Mouse (Mus musculus) A20 (cell line): ENCODE measurements around the gene Hpf1.

Experiments
- DNase-seq: peaks from one replicate; pipeline ENCODE4 v3.0.0-alpha.2; 2011; ENCODE audit warnings: low read depth, low spot score

Gene Hpf1

DNA sequence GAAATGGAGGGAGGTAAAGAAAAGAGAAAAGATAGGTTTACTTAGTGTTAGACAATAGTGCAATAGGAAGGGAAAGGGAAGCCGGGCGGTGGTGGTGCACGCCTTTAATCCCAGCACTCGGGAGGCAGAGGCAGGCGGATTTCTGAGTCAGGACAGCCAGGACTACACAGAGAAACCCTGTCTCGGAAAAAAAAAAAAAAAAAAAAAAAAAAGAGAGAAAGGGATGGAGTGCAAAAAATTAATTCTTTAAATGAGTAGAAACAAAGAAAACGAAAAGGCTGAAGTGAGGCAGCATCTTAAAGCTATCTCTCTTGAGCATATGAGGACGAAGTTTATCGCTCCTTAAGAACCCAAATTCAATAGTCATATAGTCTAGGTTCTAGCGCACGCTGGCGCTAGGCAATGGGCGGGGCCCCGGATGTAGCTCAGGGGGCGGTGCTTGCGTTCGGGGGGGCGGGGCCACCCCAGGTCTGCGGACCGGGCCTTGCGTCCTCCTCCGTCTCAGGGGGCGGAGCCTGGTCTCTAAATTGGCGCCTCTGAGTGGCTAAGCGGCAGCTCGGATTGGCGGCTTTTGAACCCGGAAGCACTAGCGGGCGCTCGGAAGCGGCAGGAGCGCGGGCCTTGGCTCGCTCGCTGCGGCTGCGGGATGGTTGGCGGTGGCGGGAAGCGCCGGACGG is at the start of gene Hpf1:
TSS of gene Hpf1 (plus strand) at position 576 of the 677 bp plus-strand sequence.
- peak; percentile 99 for DNase-seq

DNA sequence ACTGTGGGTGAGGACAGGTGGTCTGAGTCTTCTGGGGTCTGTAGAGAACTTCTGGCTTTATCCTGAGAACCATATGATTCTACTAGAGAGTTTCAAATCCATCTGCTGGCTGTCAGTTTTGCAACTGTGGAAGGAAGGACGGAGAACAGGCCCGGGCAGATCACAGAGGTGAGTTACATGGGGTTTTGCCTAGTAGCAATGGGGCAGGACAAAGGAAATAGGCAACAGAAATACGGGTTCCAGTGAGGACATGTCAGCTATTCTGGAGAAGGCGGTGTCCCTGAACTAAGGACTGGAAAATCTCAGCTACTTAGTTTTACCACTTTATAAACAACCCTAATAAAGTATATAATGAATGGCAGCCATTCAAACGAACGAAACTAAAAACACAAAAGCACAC is 47.8 kb upstream of the Hpf1 start:
- no peak for DNase-seq

DNA sequence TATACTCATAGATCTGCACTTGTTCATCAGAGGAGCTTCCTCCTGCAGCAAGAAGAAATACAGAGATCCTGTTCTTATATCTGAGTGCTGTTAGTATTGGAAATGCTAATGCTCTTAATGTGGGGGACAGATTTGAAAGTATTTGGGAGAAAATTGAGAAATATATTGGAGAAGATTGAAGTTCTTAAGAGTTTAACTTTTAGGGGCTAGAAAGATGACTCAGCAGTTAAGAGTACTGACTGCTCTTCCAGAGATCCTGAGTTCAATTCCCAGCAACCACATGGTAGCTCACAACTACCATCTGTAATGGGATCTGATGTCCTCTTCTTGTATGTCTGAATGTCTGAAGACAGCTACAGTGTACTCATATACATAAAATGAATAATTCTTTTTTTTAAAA is 32.7 kb upstream of the Hpf1 start:
- no peak for DNase-seq

DNA sequence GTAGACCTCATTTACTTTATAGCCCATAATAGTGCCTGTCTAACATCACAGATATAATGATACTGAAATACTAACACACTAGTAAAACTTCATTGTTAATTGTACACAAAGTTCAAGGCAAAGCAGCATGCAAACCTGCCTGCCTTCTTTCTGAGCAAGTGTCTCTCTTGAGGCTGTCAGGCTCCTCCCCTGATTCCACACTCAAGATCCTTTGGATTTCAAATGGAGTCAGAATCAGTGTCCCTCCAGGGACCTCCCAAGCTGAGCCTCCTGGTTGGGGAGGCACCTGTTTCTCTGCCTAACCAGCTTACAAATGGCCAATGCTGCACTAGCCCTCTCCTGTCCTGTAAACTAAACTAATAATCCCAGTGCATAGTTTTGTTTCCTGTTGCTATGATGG is 32.1 kb upstream of the Hpf1 start:
- no peak for DNase-seq

DNA sequence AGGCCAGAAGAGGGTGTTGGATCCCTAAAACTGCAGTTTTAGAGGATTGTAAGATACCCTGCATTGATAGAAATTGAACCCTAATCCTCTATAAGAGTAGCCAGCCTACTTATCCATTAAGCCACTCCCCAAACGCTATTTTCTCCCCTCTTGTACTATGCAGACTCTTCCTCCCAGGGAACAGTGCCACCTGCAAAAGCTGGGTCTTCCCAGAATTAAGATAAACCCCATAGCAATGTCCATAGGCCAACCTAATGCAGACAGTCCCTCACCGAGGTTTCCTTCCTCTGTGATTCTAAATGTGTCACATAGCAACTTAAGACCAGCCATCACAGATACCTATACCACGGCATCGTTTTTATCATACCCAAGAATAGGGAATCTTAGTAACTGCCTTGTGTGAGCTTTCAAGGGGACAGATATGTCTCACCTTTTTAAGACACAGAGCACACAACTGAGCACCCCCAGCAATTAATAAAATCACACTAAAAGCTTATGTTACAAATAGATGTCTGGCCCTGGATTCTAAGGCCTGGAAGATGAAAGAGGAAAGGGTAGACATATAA is 31.2 kb upstream of the Hpf1 start:
- no peak for DNase-seq

DNA sequence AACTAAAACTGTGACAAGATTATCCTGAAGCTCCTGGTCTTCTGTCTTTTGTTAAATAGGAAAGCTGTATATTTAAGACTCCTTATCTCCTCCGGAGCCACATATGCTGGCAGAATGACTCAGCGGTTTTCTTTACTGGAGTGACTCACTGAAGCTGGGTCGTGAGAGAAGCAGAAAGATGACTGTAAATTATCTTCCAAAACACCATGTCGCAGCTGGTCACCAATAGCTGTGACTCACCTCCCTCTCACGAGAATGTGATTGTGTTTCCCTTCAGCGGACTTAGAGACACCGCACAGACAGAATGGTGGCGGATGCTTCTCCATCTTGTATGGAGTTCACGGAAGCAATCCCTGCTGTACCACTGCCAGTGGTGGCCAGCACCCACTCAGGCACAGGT is 30.6 kb upstream of the Hpf1 start:
- DNase-seq = no peak

DNA sequence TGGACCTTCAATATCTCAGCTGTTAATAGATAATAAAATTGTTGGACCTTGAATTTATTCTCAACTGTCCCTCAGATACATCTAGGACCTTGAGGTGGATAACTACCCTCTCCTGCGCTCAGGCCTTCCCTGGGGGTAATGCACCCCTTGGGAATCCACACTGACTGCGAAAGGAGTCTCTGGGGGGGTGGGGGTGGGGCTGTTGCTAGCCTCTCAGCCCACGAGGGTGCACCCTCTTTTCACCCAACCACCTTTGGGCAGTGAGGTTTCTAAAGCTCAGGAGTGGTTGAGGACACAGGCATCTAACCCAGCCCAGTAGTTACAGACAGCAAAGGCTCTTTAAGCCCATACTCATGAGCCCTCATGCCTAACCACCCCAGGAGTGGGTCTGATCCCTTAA is 29.5 kb upstream of the Hpf1 start:
- DNase-seq = no peak

DNA sequence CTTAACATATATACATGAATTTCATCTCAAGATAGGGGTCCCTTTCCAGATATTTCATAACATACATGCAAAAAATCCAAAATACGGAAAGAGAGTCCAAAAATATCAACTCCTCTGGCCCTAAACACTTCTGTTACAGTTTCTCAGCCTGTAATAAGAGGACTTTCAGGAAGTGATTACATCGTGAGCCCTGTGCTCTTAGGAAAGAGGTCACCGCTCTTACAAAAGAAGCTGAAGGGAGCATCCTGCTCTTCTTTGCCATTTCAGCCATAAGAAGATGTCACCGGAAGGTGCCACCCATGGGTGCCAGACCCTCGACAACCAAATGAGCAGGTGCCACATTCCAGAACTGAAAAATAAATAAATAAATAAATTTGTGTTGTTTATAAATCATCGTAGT is 28.4 kb upstream of the Hpf1 start:
- no peak for DNase-seq

DNA sequence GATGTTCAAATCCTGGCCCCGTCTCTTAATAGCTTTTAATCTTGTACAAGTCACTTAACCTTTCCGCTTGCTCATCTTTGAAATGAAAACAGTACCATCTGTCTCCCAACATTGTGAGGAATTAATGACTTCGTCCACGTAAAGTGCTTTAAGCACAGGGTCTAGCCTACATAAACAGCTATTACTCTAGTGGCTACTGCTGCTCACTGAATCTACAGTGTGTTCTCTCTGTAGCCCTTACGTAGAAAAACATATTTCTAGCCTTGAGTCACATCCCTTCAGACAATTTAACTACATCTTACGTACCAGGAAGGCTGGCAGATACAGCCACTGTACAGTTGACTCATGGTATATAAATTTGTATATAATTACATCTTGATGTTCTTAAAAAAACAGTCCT is 25.3 kb upstream of the Hpf1 start:
- no peak for DNase-seq

DNA sequence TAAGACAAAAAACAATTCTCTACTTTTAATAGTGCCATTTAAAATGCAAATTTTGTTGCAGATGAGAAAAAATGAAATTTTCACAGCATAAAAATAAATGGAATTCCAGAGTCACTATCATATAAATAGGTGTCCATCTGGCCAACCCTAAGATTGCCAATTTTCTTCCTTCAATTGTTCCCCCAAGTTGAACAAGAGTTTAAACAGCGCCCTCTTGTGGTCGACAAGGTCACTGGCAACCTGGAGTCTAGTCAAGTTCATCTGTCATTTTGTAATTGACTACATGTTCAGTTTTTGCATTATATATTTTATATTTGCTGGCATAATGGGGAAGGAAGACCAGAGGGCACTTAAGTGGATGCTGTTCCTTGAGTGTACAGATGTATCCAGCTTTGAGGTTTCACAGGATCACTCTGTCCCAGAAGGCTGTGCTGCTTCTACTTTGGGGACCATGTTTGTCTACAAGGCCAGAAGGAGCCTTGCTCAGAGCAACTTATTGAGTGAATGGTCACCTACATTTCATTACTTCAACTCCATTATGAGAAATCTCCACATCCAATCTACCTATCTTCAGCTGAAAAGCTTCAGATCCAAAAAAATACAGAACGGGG is 24.6 kb upstream of the Hpf1 start:
- peak; percentile 75 for DNase-seq

DNA sequence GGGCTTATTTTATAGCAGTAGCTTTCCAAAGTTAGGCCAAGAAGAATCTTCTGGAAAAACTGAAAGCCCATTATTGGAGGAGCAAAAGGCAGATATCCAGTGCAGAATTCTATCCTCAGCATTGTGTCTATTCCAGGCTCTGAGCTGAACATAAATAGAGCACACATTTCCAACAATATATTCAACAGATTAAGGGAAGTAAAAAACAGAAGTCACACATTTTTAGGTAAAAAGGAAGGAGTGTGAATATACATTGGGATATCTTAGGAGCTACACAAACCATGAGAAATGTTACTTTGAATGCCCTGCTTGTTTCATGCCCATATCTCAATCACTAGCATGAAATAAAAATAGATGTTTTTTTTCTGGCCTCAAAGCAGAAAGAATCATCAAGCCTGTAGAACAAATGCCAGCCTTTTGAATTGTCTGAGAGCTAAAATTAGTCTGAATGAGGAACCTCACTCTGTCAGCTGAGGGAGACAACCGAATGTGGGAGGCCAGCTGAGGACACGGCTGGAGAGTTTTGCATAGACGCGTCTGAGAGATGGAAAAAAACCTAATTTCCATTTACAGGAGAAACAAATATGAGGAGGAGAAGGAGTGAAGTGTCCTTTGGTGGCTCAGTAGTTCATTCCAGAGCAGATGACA is 22.6 kb upstream of the Hpf1 start:
- DNase-seq = peak; percentile 64

DNA sequence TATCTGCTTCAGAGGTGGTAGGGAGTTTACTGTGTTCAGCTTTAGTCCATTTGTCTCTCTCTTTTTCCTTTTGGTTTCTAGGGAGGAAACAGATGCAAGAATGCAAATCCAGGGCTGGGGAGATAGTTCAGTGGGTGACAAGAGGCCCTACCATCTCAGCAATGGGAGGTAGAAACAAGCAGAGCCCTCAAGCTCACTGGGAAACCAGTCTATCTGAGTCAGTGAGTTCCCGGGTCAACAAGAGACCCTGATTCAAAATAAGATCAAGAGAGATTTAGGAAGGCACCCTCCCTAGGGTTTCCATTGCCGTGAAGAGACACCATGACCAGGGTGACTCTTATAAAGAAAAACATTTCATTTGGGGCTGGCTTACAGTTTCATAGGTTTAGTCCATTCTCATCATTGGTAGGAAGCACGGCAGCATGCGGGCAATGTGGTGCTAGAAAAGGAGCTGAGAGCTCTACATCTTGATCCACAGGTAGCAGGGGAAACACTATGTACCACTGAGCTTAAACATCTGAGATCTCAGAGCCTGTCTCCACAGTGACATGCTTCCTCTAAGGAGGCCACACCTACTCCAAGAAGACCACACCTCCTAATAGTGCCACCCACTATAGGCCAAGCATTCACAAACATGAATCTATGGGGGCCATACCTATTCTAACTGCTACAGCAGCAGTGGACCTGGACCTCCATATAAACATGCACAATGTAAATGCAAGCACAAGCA is 21.8 kb upstream of the Hpf1 start:
- DNase-seq = peak; percentile 63

DNA sequence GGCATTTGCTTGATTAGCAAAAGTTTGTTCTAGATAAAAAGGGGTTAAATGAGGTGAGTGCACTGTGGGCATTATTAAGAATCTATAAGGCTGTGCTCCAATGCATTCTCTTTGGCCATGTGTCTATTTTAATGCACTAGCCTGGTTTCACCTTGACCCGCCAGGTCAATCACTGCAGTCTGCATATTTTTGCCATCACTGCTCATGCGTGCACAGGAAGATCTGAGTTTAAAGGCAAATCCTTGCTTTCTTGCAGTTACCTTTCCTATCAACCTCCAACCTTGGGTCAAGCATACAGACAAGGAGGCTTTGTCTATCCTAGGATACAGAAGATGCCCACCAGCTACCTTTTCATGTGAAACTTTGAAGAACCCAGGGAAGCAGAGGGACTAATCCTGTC is 20.5 kb upstream of the Hpf1 start:
- DNase-seq = peak; percentile 78

DNA sequence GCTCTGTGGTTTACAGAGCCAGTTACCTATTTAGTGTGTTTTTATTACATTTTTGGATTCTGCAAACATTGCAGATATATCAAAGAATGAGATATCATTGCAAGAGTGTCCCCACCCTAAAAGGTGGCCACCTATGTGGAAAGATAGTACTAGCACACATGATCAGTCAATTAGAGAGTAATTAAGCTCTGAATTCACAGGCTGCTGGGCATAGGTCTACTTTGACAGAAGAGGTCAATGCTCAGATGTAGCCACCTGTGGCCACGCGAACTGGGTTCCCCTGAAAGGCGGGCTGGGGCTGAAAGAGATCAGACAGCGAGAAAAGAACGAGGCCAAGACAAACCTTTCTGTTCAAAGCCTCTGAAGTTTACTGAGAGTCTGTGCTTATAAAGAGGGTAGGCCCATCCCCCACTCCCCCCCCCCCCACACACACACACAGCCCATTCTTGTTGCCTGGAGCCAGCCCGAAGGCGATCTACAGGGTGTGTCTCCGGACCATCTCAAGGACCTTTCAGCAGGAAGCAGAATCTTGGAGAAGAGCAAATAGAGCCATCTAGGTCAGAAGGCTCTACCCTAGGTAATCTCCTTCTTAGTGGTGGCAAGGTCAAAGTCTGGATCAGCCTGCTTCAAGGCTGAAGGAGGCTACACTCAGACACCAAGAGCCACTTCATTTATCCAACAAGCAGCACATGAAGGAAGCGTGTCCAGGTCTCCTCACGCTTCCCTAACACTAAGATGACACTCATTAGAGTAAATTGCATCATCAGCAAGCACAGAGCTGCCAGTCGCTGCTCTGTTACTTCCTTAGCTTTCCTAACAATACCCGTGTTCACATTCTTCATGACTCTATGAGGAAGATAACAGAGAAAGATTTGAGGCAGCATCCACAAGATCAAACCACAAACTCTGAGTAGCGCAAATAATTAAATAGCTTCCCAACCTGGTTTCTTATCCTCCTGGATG is 19.7 kb upstream of the Hpf1 start:
- DNase-seq = peak; percentile 82

DNA sequence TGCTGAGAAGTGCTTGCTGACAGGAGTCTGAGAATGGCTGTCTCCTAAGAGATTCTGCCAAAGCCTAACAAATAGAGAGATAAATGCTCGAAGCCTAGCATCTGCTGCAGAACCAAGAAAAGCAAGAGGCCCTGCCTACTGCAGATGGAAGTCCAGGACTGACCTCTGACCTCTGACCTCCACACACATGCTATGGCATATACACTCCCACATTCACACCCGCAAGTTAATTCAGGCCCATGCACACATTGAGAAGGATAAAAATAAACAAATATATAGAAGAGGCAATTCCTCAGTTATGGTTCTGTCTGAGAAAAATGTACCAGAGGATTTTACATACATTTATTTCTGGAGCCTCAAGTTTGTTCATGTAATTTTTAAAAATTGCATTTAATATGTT is 11.6 kb upstream of the Hpf1 start:
- no peak for DNase-seq

DNA sequence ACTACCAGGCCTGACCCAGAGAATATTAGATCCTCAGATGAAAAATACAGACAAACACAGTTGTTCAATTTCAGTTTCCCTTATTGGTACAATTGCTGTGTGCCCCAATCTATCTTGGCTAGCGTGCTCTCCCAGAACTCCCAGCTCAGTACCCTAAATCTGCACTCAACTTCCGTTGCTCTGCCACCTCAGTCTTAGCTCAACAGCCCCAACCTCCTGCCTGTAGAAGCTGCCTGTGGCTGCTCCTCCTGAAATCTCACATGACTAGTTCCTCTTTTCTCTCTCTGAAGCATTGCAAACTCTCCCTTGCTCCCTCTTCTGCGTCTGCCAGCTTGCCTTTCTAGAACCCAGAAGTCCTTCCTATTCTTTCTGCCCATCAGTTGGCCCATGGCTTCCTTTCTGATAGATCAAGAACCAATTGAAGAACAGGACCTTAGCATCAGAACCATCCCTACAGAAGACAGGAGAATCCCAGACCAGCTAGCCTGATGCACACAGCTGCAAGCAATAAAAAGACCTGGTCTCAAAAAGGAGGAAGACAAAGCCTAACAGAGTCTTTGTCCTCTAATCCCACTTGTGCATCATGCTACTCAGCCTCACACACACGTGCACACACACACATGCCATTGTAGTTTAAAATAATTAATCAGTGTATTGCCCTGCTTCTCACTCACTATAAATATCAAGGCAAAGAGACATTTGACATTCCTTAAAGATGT is 6.6 kb upstream of the Hpf1 start:
- peak; percentile 81 for DNase-seq

DNA sequence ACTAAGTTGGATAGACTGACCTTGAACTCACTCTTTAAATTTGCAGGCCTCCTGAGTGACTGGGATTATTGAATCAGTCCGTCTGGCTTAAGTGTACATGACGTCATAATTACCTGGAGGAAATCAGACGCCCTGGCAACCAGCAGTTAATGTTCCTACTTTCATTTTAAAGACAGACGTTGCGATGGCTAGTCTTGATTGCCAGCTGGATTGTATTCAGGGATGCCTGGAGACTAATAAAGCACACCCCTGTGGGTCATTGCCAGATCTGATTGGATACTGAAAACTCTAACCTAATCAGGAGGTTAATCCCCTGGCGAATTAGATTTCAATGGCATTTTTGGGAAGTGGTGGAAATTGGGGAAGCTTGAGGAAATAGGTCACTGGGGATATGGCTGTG is 3.5 kb upstream of the Hpf1 start:
- DNase-seq = no peak

DNA sequence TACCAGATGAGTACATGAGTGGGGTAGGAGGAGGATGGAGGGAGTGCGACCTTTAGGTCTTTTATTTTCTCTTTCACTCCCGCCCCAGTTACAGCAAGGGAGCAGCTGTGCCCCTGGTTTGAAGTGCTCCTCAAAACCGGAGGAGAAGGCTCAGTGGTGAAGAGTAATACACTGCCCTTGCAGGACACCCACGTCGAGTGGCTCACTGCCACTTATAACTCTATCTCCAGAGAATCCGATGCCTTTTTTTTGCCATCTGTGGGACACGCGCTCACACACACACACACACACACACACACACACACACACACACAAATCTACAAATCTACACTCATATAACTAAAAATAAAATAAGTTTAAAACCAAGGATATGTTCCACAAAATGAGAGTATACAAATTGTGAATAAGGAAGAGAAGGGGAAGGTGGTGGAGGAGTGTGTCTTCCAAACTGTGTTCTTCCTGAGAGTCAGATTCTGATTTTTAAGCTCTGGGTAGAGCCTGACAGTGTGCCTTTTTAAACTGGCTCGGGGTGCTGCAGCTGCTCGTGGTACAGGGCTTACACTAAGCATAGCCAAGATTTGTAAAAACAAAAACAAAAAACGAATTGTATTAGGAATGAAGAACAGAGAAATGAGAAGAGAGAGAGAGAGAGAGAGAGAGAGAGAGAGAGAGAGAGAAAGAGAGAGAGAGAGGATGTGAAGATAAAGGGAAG is 931 bp upstream of the Hpf1 start:
- DNase-seq = peak; percentile 76

DNA sequence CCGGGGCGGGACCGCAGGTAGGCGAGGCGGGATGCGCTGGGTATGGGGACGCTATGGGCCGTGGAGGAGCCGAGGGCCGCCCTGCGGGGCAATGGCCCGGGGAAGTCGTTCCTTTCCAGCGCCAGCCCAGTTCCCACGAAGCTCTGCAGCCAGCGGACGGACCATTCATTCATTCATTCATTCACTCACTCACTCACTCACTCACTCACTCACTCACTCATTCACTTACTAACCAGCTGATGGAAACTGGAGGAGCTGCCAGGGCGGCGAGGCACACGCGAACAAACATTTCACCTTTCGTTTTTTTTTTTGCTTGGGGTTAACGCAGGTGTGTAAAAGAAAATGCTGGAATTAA is 279 bp downstream of the Hpf1 start:
- no peak for DNase-seq

DNA sequence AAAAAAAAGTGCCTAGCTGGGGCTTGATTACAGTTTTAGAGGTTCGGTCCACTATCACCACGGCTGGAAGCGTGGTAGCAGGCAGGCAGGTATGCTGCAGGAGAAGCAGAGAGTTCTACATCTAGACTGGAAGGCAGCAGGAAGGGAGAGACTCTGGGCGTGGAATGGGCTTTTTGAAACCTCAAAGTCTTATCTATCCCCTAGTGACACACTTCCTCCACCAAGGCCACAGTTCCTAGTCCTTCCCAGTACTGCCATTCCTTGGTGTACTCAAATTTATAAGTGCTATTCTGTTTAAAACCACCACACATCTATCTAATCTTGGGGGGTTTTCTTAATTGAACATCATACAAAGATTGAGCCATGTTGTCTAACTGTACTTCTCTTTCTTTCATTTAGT is 1.5 kb downstream of the Hpf1 start:
- no peak for DNase-seq
